Mouse (Mus musculus): ENCODE data around the gene Tmem50a. TPM values are rescaled to one million over a fixed set of nuclear protein-coding genes. Genes with fewer than 3 reads are reported as not detected.
A peak's percentile ranks its signal among the peaks of the same experiment; 100 is the strongest.

The Tmem50a gene
- polyA plus RNA-seq, 1 experiment from 2014 or later, result 83.1 TPM

DNA sequence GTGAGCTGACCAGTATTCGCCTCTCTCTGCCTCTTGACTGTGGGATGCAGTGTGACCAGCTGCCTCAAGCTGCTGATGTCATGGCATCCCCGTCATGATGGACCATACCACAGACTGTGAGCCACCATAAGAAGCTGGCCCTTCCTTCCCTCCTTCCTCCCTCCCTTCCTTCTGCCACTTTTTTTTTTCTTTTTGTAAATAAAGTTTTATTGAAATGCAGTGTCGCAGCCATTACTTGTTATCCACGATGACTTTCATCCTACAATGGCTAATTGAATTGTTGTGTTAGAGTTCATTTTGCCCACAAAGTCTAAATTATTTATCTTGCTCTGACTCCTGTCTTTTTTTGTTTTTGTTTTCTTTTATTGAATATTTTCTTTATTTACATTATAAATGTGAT, 56.3 kb downstream of the Tmem50a start:
- Histone ChIP-seq H3K4me2 (no peak overlapping the region), H3K27ac (no peak overlapping the region), H3K36me3 (no peaks in the 10 kb centered on the region), H3K4me1 (replicated peaks) (peaks cover 58% of the 10 kb centered on the region), H3K4me3 (replicated peaks) (no peak overlapping the region), H3K9ac (no peak overlapping the region), H3K27me3 (peaks cover 8% of the 10 kb centered on the region; the same call in 1 of the 2 replicates), H3K9me3 (replicated peaks) (no peaks in the 10 kb centered on the region)
- DNase-seq (no peak), ATAC-seq (ENCODE audit: low read depth) (no peak)
- whole genome bisulfite sequencing (ENCODE audit: insufficient replicate concordance), result 68% methylated on average over 4 of the region's 4 CpGs

GRCm38 (mm10) chr4:134856501-134856900, 58.3 kb downstream of the Tmem50a start:
- Histone ChIP-seq H3K27me3 (peaks cover 8% of the 10 kb centered on the region; the same call in 1 of the 2 replicates), H3K9me3 (replicated peaks) (no peaks in the 10 kb centered on the region), H3K4me1 (replicated peaks) (peaks cover 46% of the 10 kb centered on the region), H3K4me3 (replicated peaks) (no peak overlapping the region), H3K9ac (peak overlapping the region; percentile 19; the same call in 1 of the 2 replicates), H3K36me3 (no peaks in the 10 kb centered on the region), H3K4me2 (0 out of 2 replicates have a peak overlapping the region, but pooled peaks have one; percentile 6), H3K27ac (no peak overlapping the region)
- WGBS (ENCODE audit: insufficient replicate concordance), result 42% methylated on average over 5 of the region's 5 CpGs
- DNase-seq (no peak), ATAC-seq (ENCODE audit: low read depth) (no peak)

GRCm38 (mm10) chr4:134856056-134856455, 58.8 kb downstream of the Tmem50a start:
- Histone ChIP-seq H3K4me2 (0 out of 2 replicates have a peak overlapping the region, but pooled peaks have one; percentile 6), H3K27ac (no peak overlapping the region), H3K4me3 (replicated peaks) (no peak overlapping the region), H3K4me1 (replicated peaks) (peaks cover 48% of the 10 kb centered on the region), H3K36me3 (no peaks in the 10 kb centered on the region), H3K9me3 (replicated peaks) (no peaks in the 10 kb centered on the region), H3K27me3 (peaks cover 8% of the 10 kb centered on the region; the same call in 1 of the 2 replicates), H3K9ac (peak overlapping the region; percentile 19; the same call in 1 of the 2 replicates)
- ATAC-seq (ENCODE audit: low read depth), result no peak
- DNase-seq, result no peak
- WGBS (ENCODE audit: insufficient replicate concordance), result 49% methylated on average over 5 of the region's 5 CpGs

GRCm38 (mm10) chr4:134855371-134855770, 59.5 kb downstream of the Tmem50a start:
- Histone ChIP-seq H3K4me1 (replicated peaks) (peaks cover 49% of the 10 kb centered on the region), H3K36me3 (no peaks in the 10 kb centered on the region), H3K9ac (peak overlapping the region; percentile 19; the same call in 1 of the 2 replicates), H3K27ac (no peak overlapping the region), H3K4me3 (replicated peaks) (no peak overlapping the region), H3K27me3 (peaks cover 8% of the 10 kb centered on the region; the same call in 1 of the 2 replicates), H3K9me3 (replicated peaks) (no peaks in the 10 kb centered on the region), H3K4me2 (no peak overlapping the region)
- ATAC-seq (ENCODE audit: low read depth) (no peak), DNase-seq (no peak)
- 70% methylated on average over 3 of the region's 3 CpGs for whole genome bisulfite sequencing (ENCODE audit: insufficient replicate concordance)

DNA sequence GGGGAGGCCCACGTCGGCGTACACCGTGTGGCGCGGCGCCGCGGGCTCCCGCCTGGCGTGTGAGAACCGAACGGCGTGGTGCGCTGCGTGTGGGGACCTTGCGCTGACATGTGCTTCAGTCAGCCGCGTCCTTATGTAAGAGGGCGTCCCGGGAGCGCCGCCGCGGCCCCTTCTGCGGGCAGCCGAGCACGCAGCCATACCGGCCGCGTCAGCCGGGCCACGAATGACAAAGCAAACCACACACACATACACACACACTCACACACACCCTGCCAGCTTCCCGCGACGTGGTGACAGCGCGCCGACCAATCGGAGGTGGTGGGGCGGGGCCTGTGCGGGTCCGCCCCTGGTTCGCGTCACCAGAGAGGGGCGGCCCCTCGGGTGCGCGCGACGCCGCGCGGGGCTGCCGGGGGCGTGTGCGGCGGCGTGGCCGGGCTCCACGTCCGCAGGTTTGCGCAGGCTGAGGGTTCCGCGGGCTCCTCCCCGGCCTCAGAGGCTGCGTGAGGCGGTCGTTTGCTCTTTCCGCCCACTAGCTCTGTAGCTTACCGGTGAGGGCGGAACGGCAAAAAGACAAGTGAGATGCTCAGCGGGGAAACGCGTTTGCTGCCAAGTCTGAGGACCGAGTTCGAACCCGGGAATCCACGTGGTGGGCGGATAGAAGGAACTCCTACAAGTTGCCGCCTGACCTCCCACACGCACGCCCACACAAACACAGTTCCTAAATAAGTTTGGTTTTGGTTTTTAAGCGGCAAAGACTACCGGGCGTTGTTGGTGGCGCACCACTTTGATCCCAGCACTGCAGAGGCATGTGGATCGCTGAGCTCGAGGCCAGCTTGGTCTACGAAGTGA, 61.0 kb downstream of the Tmem50a start:
- peak overlapping the region; percentile 98 for H3K4me2 ChIP-seq
- DNase-seq (peak; percentile 92), ATAC-seq (ENCODE audit: low read depth) (peak; percentile 88)
- peaks cover 56% of the 10 kb centered on the region for H3K4me1 ChIP-seq (replicated peaks)
- H3K36me3 ChIP-seq, result peaks cover 4% of the 10 kb centered on the region; the same call in 1 of the 2 replicates
- H3K27ac ChIP-seq, result peak overlapping the region; percentile 98
- peaks cover 8% of the 10 kb centered on the region; the same call in 1 of the 2 replicates for H3K27me3 ChIP-seq
- H3K9ac ChIP-seq, result peak overlapping the region; percentile 93
- H3K9me3 ChIP-seq (replicated peaks), result no peaks in the 10 kb centered on the region
- H3K4me3 ChIP-seq (replicated peaks), result peak overlapping the region; percentile 98
- WGBS (ENCODE audit: insufficient replicate concordance), result under 1% methylated on average over 91 of the region's 91 CpGs

- Histone ChIP-seq H3K4me1 (replicated peaks) (peaks cover 61% of the 10 kb centered on the region), H3K4me3 (replicated peaks) (peak within 1 kb of the TSS; percentile 98), H3K27ac (peak within 1 kb of the TSS; percentile 98), H3K36me3 (peaks cover 4% of the 10 kb centered on the region; the same call in 1 of the 2 replicates), H3K9me3 (replicated peaks) (no peaks in the 10 kb centered on the region), H3K9ac (peak within 1 kb of the TSS; percentile 98), H3K27me3 (peaks cover 8% of the 10 kb centered on the region; the same call in 1 of the 2 replicates), H3K4me2 (peak within 1 kb of the TSS; percentile 98)
- under 1% methylated on average over 37 of the region's 38 CpGs for WGBS (ENCODE audit: insufficient replicate concordance)
- DNase-seq, result peak; percentile 97
- peak; percentile 89 for ATAC-seq (ENCODE audit: low read depth)
These were observed 61.6 kb downstream of the Tmem50a start, which contains the start of gene Maco1 for GRCm38 (mm10) chr4:134853259-134853636. TSS of gene Maco1 (minus strand) at chr4:134853345.

GRCm38 (mm10) chr4:134852438-134853255, 62.2 kb downstream of the Tmem50a start:
- ATAC-seq (ENCODE audit: low read depth) (peak; percentile 54), DNase-seq (peak; percentile 62)
- H3K4me1 ChIP-seq (replicated peaks), result peaks cover 67% of the 10 kb centered on the region
- no peaks in the 10 kb centered on the region for H3K9me3 ChIP-seq (replicated peaks)
- peak overlapping the region; percentile 87 for H3K4me2 ChIP-seq
- peak overlapping the region; percentile 98 for H3K9ac ChIP-seq
- H3K27me3 ChIP-seq, result peaks cover 8% of the 10 kb centered on the region; the same call in 1 of the 2 replicates
- H3K36me3 ChIP-seq, result peaks cover 4% of the 10 kb centered on the region; the same call in 1 of the 2 replicates
- H3K27ac ChIP-seq, result peak overlapping the region; percentile 94
- under 1% methylated on average over 90 of the region's 106 CpGs for WGBS (ENCODE audit: insufficient replicate concordance)
- peak overlapping the region; percentile 98 for H3K4me3 ChIP-seq (replicated peaks)

DNA sequence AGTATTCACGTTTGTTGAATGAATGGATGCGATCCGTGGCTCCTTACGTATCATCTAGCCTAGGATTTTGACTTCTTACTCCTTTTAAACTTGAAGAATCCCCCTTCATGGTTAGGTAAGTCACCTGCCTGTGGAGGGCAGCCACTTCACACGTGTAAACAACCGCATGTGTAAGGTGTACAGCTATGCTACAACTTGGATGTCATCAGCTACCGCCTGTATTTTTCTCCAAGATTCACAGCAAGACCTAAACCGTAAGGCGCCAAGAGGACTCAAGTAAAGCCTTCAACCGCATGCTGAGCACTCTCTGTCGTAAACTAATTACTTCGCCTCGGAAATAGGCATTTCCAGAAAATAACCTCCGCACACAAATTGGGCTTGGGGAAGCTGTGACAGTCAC, 62.9 kb downstream of the Tmem50a start:
- peaks cover 4% of the 10 kb centered on the region; the same call in 1 of the 2 replicates for H3K36me3 ChIP-seq
- H3K27me3 ChIP-seq, result peaks cover 8% of the 10 kb centered on the region; the same call in 1 of the 2 replicates
- H3K4me1 ChIP-seq (replicated peaks), result peaks cover 71% of the 10 kb centered on the region
- H3K27ac ChIP-seq, result peak overlapping the region; percentile 94
- peak overlapping the region; percentile 98 for H3K9ac ChIP-seq
- H3K4me2 ChIP-seq, result peak overlapping the region; percentile 87
- 18% methylated on average over 14 of the region's 14 CpGs for WGBS (ENCODE audit: insufficient replicate concordance)
- H3K4me3 ChIP-seq (replicated peaks), result peak overlapping the region; percentile 98
- DNase-seq, result no peak
- no peaks in the 10 kb centered on the region for H3K9me3 ChIP-seq (replicated peaks)
- ATAC-seq (ENCODE audit: low read depth), result no peak

- ATAC-seq (ENCODE audit: low read depth) (no peak), DNase-seq (no peak)
- Histone ChIP-seq H3K4me2 (peak overlapping the region; percentile 87), H3K4me1 (replicated peaks) (peaks cover 70% of the 10 kb centered on the region), H3K27ac (peak overlapping the region; percentile 94), H3K9ac (peak overlapping the region; percentile 98), H3K36me3 (peaks cover 4% of the 10 kb centered on the region; the same call in 1 of the 2 replicates), H3K4me3 (replicated peaks) (peak overlapping the region; percentile 98), H3K9me3 (replicated peaks) (no peaks in the 10 kb centered on the region), H3K27me3 (peaks cover 5% of the 10 kb centered on the region; the same call in 1 of the 2 replicates)
- 68% methylated on average over 2 of the region's 2 CpGs for WGBS (ENCODE audit: insufficient replicate concordance)
These were observed 63.6 kb downstream of the Tmem50a start for GRCm38 (mm10) chr4:134851236-134851635.

DNA sequence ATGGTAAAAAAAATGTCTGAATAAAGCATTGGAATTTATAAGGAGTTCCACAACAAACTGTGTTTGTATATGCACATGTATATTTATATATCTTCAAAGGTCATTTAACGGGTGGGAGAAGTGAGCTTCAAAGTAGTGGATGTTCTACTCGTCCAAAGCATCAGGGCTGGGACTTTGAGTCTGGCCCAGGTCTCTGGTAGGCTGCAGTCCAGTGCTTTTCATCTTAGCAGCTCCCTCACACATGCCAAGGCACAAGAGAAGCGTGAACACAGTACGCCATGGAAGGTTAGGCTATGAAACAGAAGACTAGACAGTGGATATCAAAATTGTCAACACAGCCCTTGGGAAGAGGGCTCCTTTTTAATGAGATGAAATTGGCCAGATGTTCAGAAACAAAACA, 64.3 kb downstream of the Tmem50a start:
- WGBS (ENCODE audit: insufficient replicate concordance), result 84% methylated on average over 4 of the region's 4 CpGs
- Histone ChIP-seq H3K36me3 (peaks cover 4% of the 10 kb centered on the region; the same call in 1 of the 2 replicates), H3K27me3 (no peaks in the 10 kb centered on the region), H3K4me1 (replicated peaks) (peaks cover 68% of the 10 kb centered on the region), H3K4me3 (replicated peaks) (0 out of 2 replicates have a peak overlapping the region, but pooled peaks have one; percentile 12), H3K4me2 (peak overlapping the region; percentile 87; the same call in 1 of the 2 replicates), H3K9me3 (replicated peaks) (no peaks in the 10 kb centered on the region), H3K27ac (no peak overlapping the region), H3K9ac (no peak overlapping the region; the same call in 1 of the 2 replicates)
- ATAC-seq (ENCODE audit: low read depth) (no peak), DNase-seq (no peak)

Data from liver, embryonic 13.5 days (tissue).